Mouse (Mus musculus): ENCODE data around the gene Ccz1.
"Not testable (repeated sequence)": the region's sequence is repeated elsewhere in the genome, so short reads cannot be mapped to it uniquely, and the experiment has no call there.

Ccz1 gene

GRCm38 (mm10) chr5:144014551-144015311, at the start of gene Ccz1:
Gene Ccz1, minus strand, starts transcription at chr5:144014877.
- peak; percentile 81 to 87 for DNase-seq

GRCm38 (mm10) chr5:144064093-144064492, 49.4 kb upstream of the Ccz1 start:
- no peak for DNase-seq

- no peak for DNase-seq
Measured at GRCm38 (mm10) chr5:144054340-144054739, 39.7 kb upstream of the Ccz1 start.

GRCm38 (mm10) chr5:144053450-144053849, 38.8 kb upstream of the Ccz1 start:
- DNase-seq: no peak

- no peak for DNase-seq
Measured at GRCm38 (mm10) chr5:144051268-144051667, 36.6 kb upstream of the Ccz1 start.

- no peak for DNase-seq
Measured at GRCm38 (mm10) chr5:144049881-144050280, 35.2 kb upstream of the Ccz1 start.

- DNase-seq: peak; percentile 42 to 57
Measured at GRCm38 (mm10) chr5:144047324-144047723, 32.6 kb upstream of the Ccz1 start.

GRCm38 (mm10) chr5:144043166-144043565, 28.5 kb upstream of the Ccz1 start:
- no peak for DNase-seq

GRCm38 (mm10) chr5:144040720-144041364, 26.2 kb upstream of the Ccz1 start:
- peak; percentile 78 to 85 for DNase-seq

- DNase-seq: no peak
Measured at GRCm38 (mm10) chr5:144039886-144040285, 25.2 kb upstream of the Ccz1 start.

- DNase-seq: no peak
Measured at GRCm38 (mm10) chr5:144039156-144039675, 24.5 kb upstream of the Ccz1 start.

GRCm38 (mm10) chr5:144036952-144037351, 22.3 kb upstream of the Ccz1 start:
- DNase-seq: no peak

- DNase-seq: no peak
Measured at GRCm38 (mm10) chr5:144034567-144034966, 19.9 kb upstream of the Ccz1 start.

GRCm38 (mm10) chr5:144032491-144032890, 17.8 kb upstream of the Ccz1 start:
- DNase-seq: no peak

GRCm38 (mm10) chr5:144026620-144027263, 12.1 kb upstream of the Ccz1 start, which contains the start of gene Ocm:
Gene Ocm, minus strand, starts transcription at chr5:144026670.
- no peak for DNase-seq

GRCm38 (mm10) chr5:144015845-144016244, 1.2 kb upstream of the Ccz1 start:
- no peak for DNase-seq

GRCm38 (mm10) chr5:144015312-144015650, 604 bp upstream of the Ccz1 start:
- no peak for DNase-seq

- not testable (repeated sequence) for DNase-seq
Measured at GRCm38 (mm10) chr5:144013366-144014134, 1.1 kb downstream of the Ccz1 start.

GRCm38 (mm10) chr5:144002461-144003192, 12.1 kb downstream of the Ccz1 start:
- no peak for DNase-seq

GRCm38 (mm10) chr5:143999409-143999808, 15.3 kb downstream of the Ccz1 start:
- DNase-seq: peak in 1 of 2 experiments; percentile 21

GRCm38 (mm10) chr5:143994632-143995365, 19.9 kb downstream of the Ccz1 start:
- no peak for DNase-seq

Measured in cerebellum, postnatal 25 days (tissue).